ENCODE assay signal across 11 mouse cellular contexts in genomic region chr1:184065589-184066361, GRCm38 (mm10). TPM values are rescaled to one million over a fixed set of nuclear protein-coding genes. Genes with fewer than 3 reads are reported as not detected.
DNase-seq lines count a peak whose midpoint lies in the region; ATAC-seq and TF ChIP-seq lines count a peak whose summit lies in the region.
"Had no signal": no experiment of that assay in that cellular context is flagged by ENCODE, and none has a peak within 500 bp of the region (broad histone marks: within the 10 kb centered on the region; RNA-seq: fewer than 3 reads in every experiment).

No protein-coding gene starts in this region.

- H3K36me3 ChIP-seq in forebrain, postnatal 0 days (ENCODE audit: insufficient read depth), result no peaks in the 10 kb centered on the region
- no peaks in the 10 kb centered on the region for H3K36me3 ChIP-seq in midbrain, embryonic 15.5 days (replicated peaks)

- H3K9me3 ChIP-seq in forebrain, postnatal 0 days (ENCODE audit: low read length), result no peaks in the 10 kb centered on the region
- no peaks in the 10 kb centered on the region for H3K9me3 ChIP-seq in midbrain, embryonic 15.5 days
- H3K9me3 ChIP-seq: liver, embryonic 13.5 days had no signal

- 32% methylated on average over 13 of the region's 13 CpGs for WGBS in forebrain, postnatal 0 days
- 50% methylated on average over 13 of the region's 13 CpGs for WGBS in midbrain, embryonic 15.5 days

- intact Hi-C loops in left cerebral cortex, postnatal 36 days (cut with DNase I), result no loop called here

- peaks cover 9% of the 10 kb centered on the region; the same call in 1 of the 2 replicates for H3K4me1 ChIP-seq in forebrain, postnatal 0 days (ENCODE audit: insufficient read depth)
- H3K4me1 ChIP-seq in midbrain, embryonic 15.5 days, result peaks cover 9% of the 10 kb centered on the region

- peak overlapping the region; percentile 69 for H3K27ac ChIP-seq in layer of hippocampus, adult 2 months
- H3K27ac ChIP-seq in forebrain, postnatal 0 days (ENCODE audit: low read depth, low read length), result peak overlapping the region; percentile 67
- H3K27ac ChIP-seq in midbrain, embryonic 15.5 days, result peak overlapping the region; percentile 42; the same call in 1 of the 2 replicates
- H3K27ac ChIP-seq: heart, adult 2 months; liver, embryonic 13.5 days had no signal

- no peak overlapping the region for H3K4me2 ChIP-seq in forebrain, postnatal 0 days (ENCODE audit: low read depth)
- H3K4me2 ChIP-seq in midbrain, embryonic 15.5 days, result 0 out of 2 replicates have a peak overlapping the region, but pooled peaks have one; percentile 2
- H3K4me2 ChIP-seq: liver, embryonic 13.5 days had no signal

- peak; percentile 90 for ATAC-seq in forebrain, postnatal 0 days
- ATAC-seq in midbrain, embryonic 15.5 days (replicated peaks), result peak; percentile 73

- peak; percentile 13 to 14 for DNase-seq in layer of hippocampus, adult 2 months (ENCODE audit: low spot score in 2 of 2)
- DNase-seq in layer of hippocampus, postnatal 10 days (ENCODE audit: low spot score in 2 of 2), result no peak
- DNase-seq in brain, adult 2 months (ENCODE audit: low read depth, low spot score), result peak; percentile 91
- DNase-seq in forebrain, postnatal 0 days, result peak; percentile 71
- DNase-seq in cerebellum, adult 9-11 months, result no peak
- no peak for DNase-seq in kidney, adult 11 months
- no peak for DNase-seq in left cerebral cortex, postnatal 36 days (ENCODE audit: low spot score in 2 of 2)
- DNase-seq: cerebellum, adult 2 months; liver, embryonic 13.5 days had no signal

- H3K4me3 ChIP-seq in layer of hippocampus, adult 2 months, result no peak overlapping the region
- no peak overlapping the region for H3K4me3 ChIP-seq in forebrain, postnatal 0 days (ENCODE audit: low read depth, low read length)
- no peak overlapping the region for H3K4me3 ChIP-seq in midbrain, embryonic 15.5 days
- H3K4me3 ChIP-seq: heart, adult 2 months; liver, embryonic 13.5 days had no signal

- H3K27me3 ChIP-seq in forebrain, postnatal 0 days (ENCODE audit: insufficient read depth, low read length), result no peaks in the 10 kb centered on the region
- no peaks in the 10 kb centered on the region for H3K27me3 ChIP-seq in midbrain, embryonic 15.5 days (replicated peaks)
- H3K27me3 ChIP-seq: liver, embryonic 13.5 days had no signal

- H3K9ac ChIP-seq in forebrain, postnatal 0 days, result no peak overlapping the region
- no peak overlapping the region for H3K9ac ChIP-seq in midbrain, embryonic 15.5 days
- H3K9ac ChIP-seq: liver, embryonic 13.5 days had no signal

- no peak for TF ChIP-seq CTCF in layer of hippocampus, adult 2 months (conservative IDR thresholded peaks at IDR 0.05)
- no peak for TF ChIP-seq CTCF in forebrain, postnatal 0 days (IDR thresholded peaks at IDR 0.05; ENCODE audit: low read depth)

RNA-seq across cellular contexts. Expression of gene 1700056E22Rik, which starts 31.7 kb away (rescaled TPM):
- not detected for total RNA-seq in layer of hippocampus, adult 2 months (2021)
- total RNA-seq in layer of hippocampus, postnatal 10 days (2021), result under 1 TPM in 1 of 2 experiments, not detected in 1; 0.36 TPM
- total RNA-seq in forebrain, postnatal 0 days (2014; rRNA removed), result 0.38 TPM in 1 of 2 replicates, not detected in the other
- 0.59 and 0.97 TPM in 2 replicates for polyA plus RNA-seq in forebrain, postnatal 0 days (2015; fragmentation: Nextera tagmentation; extraction: Ambion mirVana)
- polyA plus RNA-seq in midbrain, embryonic 15.5 days (2015; fragmentation: Nextera tagmentation; extraction: Ambion mirVana), result 0.84 and 1.2 TPM in 2 replicates
- under 1 TPM in 1 of 2 experiments, not detected in 1; 0.32 TPM for total RNA-seq in left cerebral cortex, postnatal 36 days (2021)

RNA-seq across cellular contexts. Expression of gene Dusp10, which starts 52.7 kb away (rescaled TPM):
- total RNA-seq in layer of hippocampus, adult 2 months (2021), result 1 to 10 TPM; 4.9 to 5.3 TPM
- 1 to 10 TPM; 2.9 to 3.2 TPM for total RNA-seq in layer of hippocampus, postnatal 10 days (2021)
- 4.3 and 8.9 TPM in 2 replicates for total RNA-seq in forebrain, postnatal 0 days (2014; rRNA removed)
- 3.8 and 4.5 TPM in 2 replicates for polyA plus RNA-seq in forebrain, postnatal 0 days (2015; fragmentation: Nextera tagmentation; extraction: Ambion mirVana)
- polyA plus RNA-seq in midbrain, embryonic 15.5 days (2015; fragmentation: Nextera tagmentation; extraction: Ambion mirVana), result 4.9 and 5.2 TPM in 2 replicates
- 1 to 10 TPM; 6.0 to 7.1 TPM for total RNA-seq in left cerebral cortex, postnatal 36 days (2021)

Comparison
In these comparisons a context has a peak if more than half of its experiments do, and no peak if none do; other contexts are left out.
1. DNase-seq: peak in layer of hippocampus, adult 2 months (2 of 2), brain, adult 2 months (single experiment) and forebrain, postnatal 0 days (single experiment); none in layer of hippocampus, postnatal 10 days (0 of 2), cerebellum, adult 9-11 months (single experiment), kidney, adult 11 months (single experiment) and left cerebral cortex, postnatal 36 days (0 of 2).
2. Peak in every context shown above with its lines, with median percentiles within 50 percentile points of each other: H3K27ac ChIP-seq.